ENCODE assay signal across 26 mouse cellular contexts in genomic region chr16:37449846-37450245, GRCm38 (mm10).
DNase-seq lines count a peak whose midpoint lies in the region; TF ChIP-seq lines count a peak whose summit lies in the region.
"Had no signal": no experiment of that assay in that cellular context is flagged by ENCODE, and none has a peak within 500 bp of the region (broad histone marks: within the 10 kb centered on the region; RNA-seq: fewer than 3 reads in every experiment).

No protein-coding gene starts in this region.

- no peak for TF ChIP-seq POLR2A in cerebellum, adult 2 months (IDR thresholded peaks at IDR 0.05; ENCODE audit: borderline replicate concordance, insufficient read depth, low read length)

- H3K4me1 ChIP-seq in heart, embryonic 10.5 days, result no peaks in the 10 kb centered on the region
- peaks cover 7% of the 10 kb centered on the region; the same call in 1 of the 2 replicates for H3K4me1 ChIP-seq in cerebellum, adult 2 months (ENCODE audit: control insufficient read depth, insufficient read depth, low read length)
- H3K4me1 ChIP-seq: embryonic facial prominence, embryonic 13.5 days; liver, embryonic 15.5 days; lung, embryonic 15.5 days; megakaryocyte, embryonic 14.5 days; midbrain, embryonic 13.5 days had no signal

- H3K27ac ChIP-seq in heart, embryonic 10.5 days, result no peak overlapping the region
- H3K27ac ChIP-seq in cerebellum, adult 2 months (ENCODE audit: insufficient read depth, low read length), result peak overlapping the region; percentile 58; the same call in 1 of the 2 replicates
- H3K27ac ChIP-seq: embryonic facial prominence, embryonic 13.5 days; heart, adult 2 months; kidney, postnatal 0 days; liver, embryonic 15.5 days; lung, embryonic 15.5 days; midbrain, embryonic 13.5 days had no signal

- H3K27me3 ChIP-seq in heart, embryonic 10.5 days (ENCODE audit: insufficient read depth, poor library complexity, severe bottlenecking), result no peaks in the 10 kb centered on the region
- H3K27me3 ChIP-seq in cerebellum, adult 2 months (ENCODE audit: control insufficient read depth, insufficient read depth, low read length), result no peaks in the 10 kb centered on the region
- H3K27me3 ChIP-seq: CH12.LX; embryonic facial prominence, embryonic 13.5 days; hindbrain, embryonic 13.5 days; liver, embryonic 15.5 days; lung, embryonic 15.5 days; megakaryocyte, embryonic 14.5 days; midbrain, embryonic 13.5 days had no signal

- no peak overlapping the region for H3K4me3 ChIP-seq in heart, embryonic 10.5 days
- H3K4me3 ChIP-seq in cerebellum, adult 2 months (replicated peaks; ENCODE audit: insufficient read depth, low read depth, low read length), result no peak overlapping the region
- H3K4me3 ChIP-seq: embryonic facial prominence, embryonic 13.5 days; erythroblast, embryonic 14.5 days; heart, adult 2 months; hindbrain, embryonic 13.5 days; liver, embryonic 15.5 days; lung, embryonic 15.5 days; megakaryocyte, embryonic 14.5 days; midbrain, embryonic 13.5 days had no signal

- no peaks in the 10 kb centered on the region for H3K36me3 ChIP-seq in heart, embryonic 10.5 days
- H3K36me3 ChIP-seq: embryonic facial prominence, embryonic 13.5 days; G1E; hindbrain, embryonic 13.5 days; liver, embryonic 15.5 days; lung, embryonic 15.5 days; midbrain, embryonic 13.5 days had no signal

- no peak for TF ChIP-seq CTCF in cerebellum, adult 2 months (IDR thresholded peaks at IDR 0.05; ENCODE audit: borderline replicate concordance, insufficient read depth, low read depth, low read length)

- 93% methylated on average over 5 of the region's 5 CpGs for WGBS in heart, embryonic 10.5 days
- WGBS in cerebellum, adult 2 months, result 22% methylated on average over 5 of the region's 5 CpGs

- intact Hi-C loops in heart, postnatal 36 days (cut with DNase I), result no loop called here

- peak; percentile 31 for DNase-seq in heart, adult 11 months
- DNase-seq in heart, embryonic 10.5 days (ENCODE audit: low spot score), result no peak
- peak; percentile 61 for DNase-seq in adipocyte (ENCODE audit: low spot score)
- DNase-seq in cerebellum, adult 2 months, result peak; percentile 67 to 84
- DNase-seq in cerebellum, postnatal 25 days, result peak; percentile 73
- DNase-seq in ovary, postnatal 10 days (ENCODE audit: low spot score), result no peak
- DNase-seq in heart, postnatal 36 days, result no peak
- no peak for DNase-seq in embryo, embryonic 11 days
- DNase-seq: adrenal gland, postnatal 14 days; B cell, adult 2 months; gastrocnemius, postnatal 14 days; heart, adult 2 months; kidney, adult 2 months; lung, postnatal 36 days; right cerebral cortex, postnatal 14 days; spleen, adult 18-20 months had no signal

- no peaks in the 10 kb centered on the region for H3K9me3 ChIP-seq in heart, embryonic 10.5 days
- H3K9me3 ChIP-seq: embryonic facial prominence, embryonic 13.5 days; G1E; hindbrain, embryonic 13.5 days; liver, embryonic 15.5 days; lung, embryonic 15.5 days; megakaryocyte, embryonic 14.5 days; midbrain, embryonic 13.5 days had no signal

Comparison
In these comparisons a context has a peak if more than half of its experiments do, and no peak if none do; other contexts are left out.
1. DNase-seq: peak in heart, adult 11 months (single experiment), adipocyte (single experiment), cerebellum, adult 2 months (2 of 2) and cerebellum, postnatal 25 days (2 of 2); none in heart, embryonic 10.5 days (single experiment), ovary, postnatal 10 days (single experiment), heart, postnatal 36 days (0 of 2) and embryo, embryonic 11 days (single experiment).